ENCODE assay signal across 8 mouse cellular contexts in genomic region chr13:54621960-54622521, GRCm38 (mm10). TPM values are rescaled to one million over a fixed set of nuclear protein-coding genes. Genes with fewer than 3 reads are reported as not detected.
DNase-seq lines count a peak whose midpoint lies in the region; ATAC-seq lines count a peak whose summit lies in the region.

No protein-coding gene starts in this region.

- peak overlapping the region; percentile 98 for H3K4me3 ChIP-seq in neural tube, embryonic 11.5 days (ENCODE audit: low read depth, low read length)
- H3K4me3 ChIP-seq in hindbrain, embryonic 10.5 days: peak overlapping the region; percentile 84

- ATAC-seq in neural tube, embryonic 11.5 days (ENCODE audit: insufficient read depth, low FRiP score, low TSS enrichment): peak; percentile 35
- peak; percentile 42 for ATAC-seq in common myeloid progenitor, adult 5-6 weeks (replicated peaks; ENCODE audit: low read depth, poor library complexity, severe bottlenecking)

- H3K27ac ChIP-seq in neural tube, embryonic 11.5 days (ENCODE audit: low read depth, low read length): peak overlapping the region; percentile 78
- H3K27ac ChIP-seq in hindbrain, embryonic 10.5 days: peak overlapping the region; percentile 98

- H3K9me3 ChIP-seq in neural tube, embryonic 11.5 days (ENCODE audit: control insufficient read depth, low read length): no peaks in the 10 kb centered on the region
- H3K9me3 ChIP-seq in hindbrain, embryonic 10.5 days: no peaks in the 10 kb centered on the region

- H3K4me1 ChIP-seq in neural tube, embryonic 11.5 days (ENCODE audit: control insufficient read depth, insufficient read depth, low read length): no peaks in the 10 kb centered on the region; the same call in 1 of the 2 replicates
- peaks cover 23% of the 10 kb centered on the region for H3K4me1 ChIP-seq in hindbrain, embryonic 10.5 days (replicated peaks)

- 2% methylated on average over 26 of the region's 27 CpGs for WGBS in neural tube, embryonic 11.5 days
- WGBS in hindbrain, embryonic 10.5 days: 3% methylated on average over 27 of the region's 27 CpGs

- DNase-seq in neural tube, embryonic 11.5 days (ENCODE audit: low spot score): peak; percentile 22
- DNase-seq in neural tube, embryonic 10.5 days (ENCODE audit: extremely low spot score, low spot score): no peak
- no peak for DNase-seq in hindbrain, embryonic 10.5 days (ENCODE audit: low spot score)
- peak; percentile 28 for DNase-seq in lung, postnatal 10 days
- DNase-seq in testis, postnatal 14 days (ENCODE audit: low spot score): peak; percentile 89
- no peak for DNase-seq in right cerebral cortex, postnatal 4 days
- DNase-seq in cerebellum, postnatal 4 days (ENCODE audit: low spot score in 2 of 2): no peak

- no peaks in the 10 kb centered on the region for H3K36me3 ChIP-seq in neural tube, embryonic 11.5 days (ENCODE audit: control insufficient read depth, insufficient read depth, low read length)
- H3K36me3 ChIP-seq in hindbrain, embryonic 10.5 days: peaks cover 24% of the 10 kb centered on the region

- H3K9ac ChIP-seq in neural tube, embryonic 11.5 days (ENCODE audit: low read length): peak overlapping the region; percentile 95

- peak overlapping the region; percentile 76 for H3K4me2 ChIP-seq in neural tube, embryonic 11.5 days (ENCODE audit: low read depth)

- no peaks in the 10 kb centered on the region for H3K27me3 ChIP-seq in neural tube, embryonic 11.5 days (ENCODE audit: control insufficient read depth, insufficient read depth, low read length)
- no peaks in the 10 kb centered on the region for H3K27me3 ChIP-seq in hindbrain, embryonic 10.5 days (ENCODE audit: insufficient read depth, poor library complexity, severe bottlenecking)

RNA-seq across cellular contexts. Expression of gene Faf2, which starts 0.5 kb away (rescaled TPM):
- 99.0 and 102 TPM in 2 replicates for polyA plus RNA-seq in neural tube, embryonic 11.5 days (2014; fragmentation: Nextera tagmentation; extraction: Ambion mirVana)
- total RNA-seq in common myeloid progenitor, adult 5-6 weeks (2017): 35.5 and 63.5 TPM in 2 replicates
- 86.3 and 86.4 TPM in 2 replicates for polyA plus RNA-seq in hindbrain, embryonic 10.5 days (2016; fragmentation: Nextera tagmentation; extraction: Ambion mirVana)

RNA-seq across cellular contexts. Expression of gene Cltb, which starts 10.9 kb away (rescaled TPM):
- polyA plus RNA-seq in neural tube, embryonic 11.5 days (2014; fragmentation: Nextera tagmentation; extraction: Ambion mirVana): 30.9 and 34.1 TPM in 2 replicates
- 13.4 and 23.5 TPM in 2 replicates for total RNA-seq in common myeloid progenitor, adult 5-6 weeks (2017)
- polyA plus RNA-seq in hindbrain, embryonic 10.5 days (2016; fragmentation: Nextera tagmentation; extraction: Ambion mirVana): 21.4 and 35.4 TPM in 2 replicates

RNA-seq across cellular contexts. Expression of gene Higd2a, which starts 32.0 kb away (rescaled TPM):
- polyA plus RNA-seq in neural tube, embryonic 11.5 days (2014; fragmentation: Nextera tagmentation; extraction: Ambion mirVana): 147 and 160 TPM in 2 replicates
- total RNA-seq in common myeloid progenitor, adult 5-6 weeks (2017): 45.8 and 52.8 TPM in 2 replicates
- polyA plus RNA-seq in hindbrain, embryonic 10.5 days (2016; fragmentation: Nextera tagmentation; extraction: Ambion mirVana): 163 and 174 TPM in 2 replicates

RNA-seq across cellular contexts. Expression of gene Nop16, which starts 32.2 kb away (rescaled TPM):
- 66.6 and 71.7 TPM in 2 replicates for polyA plus RNA-seq in neural tube, embryonic 11.5 days (2014; fragmentation: Nextera tagmentation; extraction: Ambion mirVana)
- total RNA-seq in common myeloid progenitor, adult 5-6 weeks (2017): 51.0 and 70.5 TPM in 2 replicates
- 80.8 and 101 TPM in 2 replicates for polyA plus RNA-seq in hindbrain, embryonic 10.5 days (2016; fragmentation: Nextera tagmentation; extraction: Ambion mirVana)

RNA-seq across cellular contexts. Expression of gene Arl10, which starts 47.2 kb away (rescaled TPM):
- 28.6 and 34.5 TPM in 2 replicates for polyA plus RNA-seq in neural tube, embryonic 11.5 days (2014; fragmentation: Nextera tagmentation; extraction: Ambion mirVana)
- total RNA-seq in common myeloid progenitor, adult 5-6 weeks (2017): 7.9 and 13.7 TPM in 2 replicates
- polyA plus RNA-seq in hindbrain, embryonic 10.5 days (2016; fragmentation: Nextera tagmentation; extraction: Ambion mirVana): 28.8 and 35.8 TPM in 2 replicates

Comparison
In these comparisons a context has a peak if more than half of its experiments do, and no peak if none do; other contexts are left out.
1. DNase-seq: peak in neural tube, embryonic 11.5 days (single experiment), lung, postnatal 10 days (single experiment) and testis, postnatal 14 days (single experiment); none in neural tube, embryonic 10.5 days (single experiment), hindbrain, embryonic 10.5 days (single experiment), right cerebral cortex, postnatal 4 days (single experiment) and cerebellum, postnatal 4 days (0 of 2).